Mouse (Mus musculus) liver, embryonic 12.5 days (tissue): ENCODE data around the gene Shc1. TPM values are rescaled to one million over a fixed set of nuclear protein-coding genes. Genes with fewer than 3 reads are reported as not detected.
A peak's percentile ranks its signal among the peaks of the same experiment; 100 is the strongest.

ENCODE experiments used
- ATAC-seq: fragments of 200-750 bp; cut with Nextera tagmentation; 2 replicates; pipeline ENCODE4 v1.8.0; 2017; ENCODE audit warnings: moderate number of reproducible peaks, mild to moderate bottlenecking, moderate library complexity
- H3K27ac ChIP-seq: fragments of 300-500 bp; sonication (generic); 2 replicates; pipeline ENCODE4 v1.5.1; 2016; ENCODE audit warnings: mild to moderate bottlenecking
- H3K27me3 ChIP-seq: fragments of 300-500 bp; sonication (generic); replicated peaks from 2 replicates; pipeline ENCODE4 v1.6.1; 2016; ENCODE audit warnings: mild to moderate bottlenecking, moderate library complexity
- H3K36me3 ChIP-seq: fragments of 300-500 bp; sonication (generic); 2 replicates; pipeline ENCODE4 v1.6.1; 2016; ENCODE audit warnings: mild to moderate bottlenecking, moderate library complexity
- H3K4me1 ChIP-seq: fragments of 300-500 bp; sonication (generic); 2 replicates; pipeline ENCODE4 v1.6.1; 2016
- H3K4me2 ChIP-seq: fragments of 300-500 bp; sonication (generic); 2 replicates; pipeline ENCODE4 v1.6.1; 2016; ENCODE audit warnings: mild to moderate bottlenecking, moderate library complexity
- H3K4me3 ChIP-seq: fragments of 300-500 bp; sonication (generic); 2 replicates; pipeline ENCODE4 v1.5.1; 2016; ENCODE audit warnings: mild to moderate bottlenecking, moderate library complexity
- H3K9ac ChIP-seq: fragments of 300-500 bp; sonication (generic); 2 replicates; pipeline ENCODE4 v1.6.1; 2016; ENCODE audit warnings: mild to moderate bottlenecking, moderate library complexity
- H3K9me3 ChIP-seq: fragments of 300-500 bp; sonication (generic); replicated peaks from 2 replicates; pipeline ENCODE4 v1.6.1; 2016; ENCODE audit warnings: mild to moderate bottlenecking, moderate library complexity
- WGBS: fragments of 180-500 bp; shearing (Covaris S2); methylation state at CpG from one replicate; pipeline ENCODE4 v1.1.7; 2016; ENCODE audit not compliant: insufficient replicate concordance; 5-methylcytosine and 5-hydroxymethylcytosine counted together
- polyA plus RNA-seq: library from polyadenylated mRNA; unstranded; fragments of >200 nt; fragmentation: Nextera tagmentation; extraction: Ambion mirVana; gene quantifications from 2 replicates; pipeline ENCODE4 v1.2.1, GENCODE M21; 2016

Shc1 gene
- polyA plus RNA-seq, 1 experiment from 2014 or later, result 56.8 TPM

GRCm38 (mm10) chr3:89391663-89392511, 26.4 kb upstream of the Shc1 start:
- Histone ChIP-seq H3K36me3 (no peaks in the 10 kb centered on the region), H3K4me1 (peaks cover 98% of the 10 kb centered on the region), H3K9me3 (no peaks in the 10 kb centered on the region), H3K9ac (peak overlapping the region; percentile 67), H3K4me3 (peak overlapping the region; percentile 63), H3K27ac (peak overlapping the region; percentile 70), H3K4me2 (peak overlapping the region; percentile 98), H3K27me3 (peaks cover 31% of the 10 kb centered on the region)
- ATAC-seq, result no peak
- under 1% methylated on average over 55 of the region's 56 CpGs for WGBS

GRCm38 (mm10) chr3:89392871-89393311, 25.4 kb upstream of the Shc1 start:
- H3K4me3 ChIP-seq, result peak overlapping the region; percentile 63
- no peaks in the 10 kb centered on the region for H3K36me3 ChIP-seq
- WGBS, result under 1% methylated on average over 22 of the region's 24 CpGs
- peaks cover 90% of the 10 kb centered on the region for H3K4me1 ChIP-seq
- peaks cover 31% of the 10 kb centered on the region for H3K27me3 ChIP-seq
- peak overlapping the region; percentile 70 for H3K27ac ChIP-seq
- H3K9ac ChIP-seq, result peak overlapping the region; percentile 67
- ATAC-seq, result no peak
- H3K4me2 ChIP-seq, result peak overlapping the region; percentile 98
- H3K9me3 ChIP-seq, result no peaks in the 10 kb centered on the region

GRCm38 (mm10) chr3:89393605-89394004, 24.6 kb upstream of the Shc1 start:
- H3K27me3 ChIP-seq, result peaks cover 31% of the 10 kb centered on the region
- WGBS, result under 1% methylated on average over 15 of the region's 15 CpGs
- H3K9ac ChIP-seq, result peak overlapping the region; percentile 81
- peak overlapping the region; percentile 98 for H3K4me2 ChIP-seq
- H3K27ac ChIP-seq, result peak overlapping the region; percentile 85
- peak overlapping the region; percentile 63 for H3K4me3 ChIP-seq
- peaks cover 85% of the 10 kb centered on the region for H3K4me1 ChIP-seq
- H3K9me3 ChIP-seq, result no peaks in the 10 kb centered on the region
- ATAC-seq, result peak; percentile 93
- no peaks in the 10 kb centered on the region for H3K36me3 ChIP-seq

- Histone ChIP-seq H3K27ac (peak within 1 kb of the TSS; percentile 85), H3K36me3 (0 out of 2 replicates have a peak, but pooled peaks cover 2% of the 10 kb centered on the region), H3K4me2 (peak within 1 kb of the TSS; percentile 98), H3K27me3 (peaks cover 31% of the 10 kb centered on the region), H3K9ac (peak within 1 kb of the TSS; percentile 81), H3K4me1 (peaks cover 79% of the 10 kb centered on the region), H3K9me3 (no peaks in the 10 kb centered on the region), H3K4me3 (peak within 1 kb of the TSS; percentile 63)
- ATAC-seq, result peak; percentile 50
- WGBS, result under 1% methylated on average over 40 of the region's 42 CpGs
Measured at GRCm38 (mm10) chr3:89394006-89394893, 24.0 kb upstream of the Shc1 start, which contains the start of gene Zbtb7b. Gene Zbtb7b, minus strand, starts transcription at chr3:89394776.

GRCm38 (mm10) chr3:89394894-89395256, 23.4 kb upstream of the Shc1 start:
- ATAC-seq, result peak; percentile 19
- peak overlapping the region; percentile 63 for H3K4me3 ChIP-seq
- WGBS, result under 1% methylated on average over 11 of the region's 12 CpGs
- H3K27me3 ChIP-seq, result peaks cover 31% of the 10 kb centered on the region
- peak overlapping the region; percentile 81 for H3K9ac ChIP-seq
- H3K4me1 ChIP-seq, result peaks cover 72% of the 10 kb centered on the region
- H3K9me3 ChIP-seq, result no peaks in the 10 kb centered on the region
- H3K27ac ChIP-seq, result peak overlapping the region; percentile 85
- H3K36me3 ChIP-seq, result peaks cover 9% of the 10 kb centered on the region; the same call in 1 of the 2 replicates
- peak overlapping the region; percentile 98 for H3K4me2 ChIP-seq

- no peaks in the 10 kb centered on the region for H3K9me3 ChIP-seq
- H3K36me3 ChIP-seq, result peaks cover 14% of the 10 kb centered on the region; the same call in 1 of the 2 replicates
- peak overlapping the region; percentile 85; the same call in 1 of the 2 replicates for H3K27ac ChIP-seq
- H3K4me2 ChIP-seq, result peak overlapping the region; percentile 98
- peak overlapping the region; percentile 63 for H3K4me3 ChIP-seq
- H3K27me3 ChIP-seq, result peaks cover 27% of the 10 kb centered on the region
- WGBS, result 3% methylated on average over 10 of the region's 10 CpGs
- peaks cover 67% of the 10 kb centered on the region for H3K4me1 ChIP-seq
- no peak for ATAC-seq
- peak overlapping the region; percentile 81 for H3K9ac ChIP-seq
Measured at GRCm38 (mm10) chr3:89395419-89395805, 22.8 kb upstream of the Shc1 start.

GRCm38 (mm10) chr3:89395806-89396653, 22.2 kb upstream of the Shc1 start:
- peak overlapping the region; percentile 81 for H3K9ac ChIP-seq
- under 1% methylated on average over 44 of the region's 44 CpGs for WGBS
- no peak for ATAC-seq

GRCm38 (mm10) chr3:89396654-89397005, 21.6 kb upstream of the Shc1 start:
- peaks cover 19% of the 10 kb centered on the region for H3K36me3 ChIP-seq
- H3K9me3 ChIP-seq, result no peaks in the 10 kb centered on the region
- H3K27me3 ChIP-seq, result peaks cover 15% of the 10 kb centered on the region
- H3K4me2 ChIP-seq, result peak overlapping the region; percentile 98
- WGBS, result 3% methylated on average over 4 of the region's 4 CpGs
- peak overlapping the region; percentile 63 for H3K4me3 ChIP-seq
- peak overlapping the region; percentile 81 for H3K9ac ChIP-seq
- H3K27ac ChIP-seq, result no peak overlapping the region
- no peak for ATAC-seq
- H3K4me1 ChIP-seq, result peaks cover 55% of the 10 kb centered on the region

More at GRCm38 (mm10) chr3:89395806-89396653, 22.2 kb upstream of the Shc1 start:
- Histone ChIP-seq H3K4me1 (peaks cover 61% of the 10 kb centered on the region), H3K36me3 (peaks cover 14% of the 10 kb centered on the region; the same call in 1 of the 2 replicates), H3K4me2 (peak overlapping the region; percentile 98), H3K27me3 (peaks cover 21% of the 10 kb centered on the region), H3K27ac (peak overlapping the region; percentile 36; the same call in 1 of the 2 replicates), H3K4me3 (peak overlapping the region; percentile 63), H3K9me3 (no peaks in the 10 kb centered on the region)

- H3K4me1 ChIP-seq, result peaks cover 10% of the 10 kb centered on the region
- no peak for ATAC-seq
- no peak overlapping the region for H3K4me3 ChIP-seq
- WGBS, result 76% methylated on average over 7 of the region's 7 CpGs
- H3K27ac ChIP-seq, result no peak overlapping the region
- H3K4me2 ChIP-seq, result no peak overlapping the region
- no peak overlapping the region for H3K9ac ChIP-seq
- peaks cover 62% of the 10 kb centered on the region for H3K36me3 ChIP-seq
- H3K27me3 ChIP-seq, result no peaks in the 10 kb centered on the region
- no peaks in the 10 kb centered on the region for H3K9me3 ChIP-seq
Measured at GRCm38 (mm10) chr3:89401329-89401728, 16.9 kb upstream of the Shc1 start.

GRCm38 (mm10) chr3:89402693-89403092, 15.6 kb upstream of the Shc1 start, which contains the start of gene Lenep:
Gene Lenep, minus strand, starts transcription at chr3:89402793.
- H3K4me3 ChIP-seq, result no peak within 1 kb of the TSS
- peaks cover 73% of the 10 kb centered on the region for H3K36me3 ChIP-seq
- no peak within 1 kb of the TSS for H3K9ac ChIP-seq
- no peak within 1 kb of the TSS for H3K27ac ChIP-seq
- no peaks in the 10 kb centered on the region for H3K27me3 ChIP-seq
- no peaks in the 10 kb centered on the region for H3K9me3 ChIP-seq
- WGBS, result 76% methylated on average over 5 of the region's 5 CpGs
- H3K4me2 ChIP-seq, result no peak within 1 kb of the TSS
- ATAC-seq, result no peak
- H3K4me1 ChIP-seq, result 0 out of 2 replicates have a peak, but pooled peaks cover 3% of the 10 kb centered on the region

- Histone ChIP-seq H3K4me3 (no peak overlapping the region), H3K36me3 (peaks cover 67% of the 10 kb centered on the region), H3K9ac (no peak overlapping the region), H3K4me1 (peaks cover 28% of the 10 kb centered on the region), H3K4me2 (no peak overlapping the region), H3K9me3 (no peaks in the 10 kb centered on the region), H3K27ac (no peak overlapping the region; the same call in 1 of the 2 replicates), H3K27me3 (no peaks in the 10 kb centered on the region)
- ATAC-seq, result no peak
- 87% methylated on average over 6 of the region's 6 CpGs for WGBS
Measured at GRCm38 (mm10) chr3:89406887-89407286, 11.4 kb upstream of the Shc1 start.
